Mouse (Mus musculus) intestine, embryonic 16.5 days (tissue): ENCODE results near the gene Rin3. TPM values are rescaled to one million over a fixed set of nuclear protein-coding genes. Genes with fewer than 3 reads are reported as not detected.
A peak's percentile ranks its signal among the peaks of the same experiment; 100 is the strongest.

ENCODE experiments used
- ATAC-seq: fragments of 200-750 bp; cut with Nextera tagmentation; 2 replicates; pipeline ENCODE4 v1.8.0; 2017; ENCODE audit warnings: moderate TSS enrichment, moderate library complexity
- H3K27ac ChIP-seq: fragments of 300-500 bp; sonication (generic); 2 replicates; pipeline ENCODE4 v1.5.1; 2014; ENCODE audit warnings: mild to moderate bottlenecking, low read length
- H3K27me3 ChIP-seq: fragments of 300-500 bp; sonication (generic); replicated peaks from 2 replicates; pipeline ENCODE4 v1.6.1; 2014; ENCODE audit warnings: low read length, control low read depth, mixed read lengths; ENCODE audit not compliant: control insufficient read depth, insufficient read depth
- H3K36me3 ChIP-seq: fragments of 300-500 bp; sonication (generic); 2 replicates; pipeline ENCODE4 v1.6.1; 2014; ENCODE audit warnings: low read length, control low read depth; ENCODE audit not compliant: control insufficient read depth, insufficient read depth
- H3K4me1 ChIP-seq: fragments of 300-500 bp; sonication (generic); 2 replicates; pipeline ENCODE4 v1.6.1; 2014; ENCODE audit warnings: low read length, control low read depth, mixed read lengths; ENCODE audit not compliant: control insufficient read depth, insufficient read depth
- H3K4me2 ChIP-seq: fragments of 300-500 bp; sonication (generic); 2 replicates; pipeline ENCODE4 v1.6.1; 2014; ENCODE audit warnings: low read depth, low read length, control low read depth
- H3K4me3 ChIP-seq: fragments of 300-500 bp; sonication (generic); 2 replicates; pipeline ENCODE4 v1.5.1; 2014; ENCODE audit warnings: mild to moderate bottlenecking, low read length
- H3K9ac ChIP-seq: fragments of 300-500 bp; sonication (generic); 2 replicates; pipeline ENCODE4 v1.6.1; 2014; ENCODE audit warnings: low read depth, low read length
- H3K9me3 ChIP-seq: fragments of 300-500 bp; sonication (generic); 2 replicates; pipeline ENCODE4 v1.6.1; 2016; ENCODE audit warnings: low read length, control low read depth; ENCODE audit not compliant: control insufficient read depth
- WGBS: fragments of 180-500 bp; shearing (Covaris S2); extraction: QIAGEN DNeasy Blood & Tissue Kit; methylation state at CpG from one replicate; pipeline ENCODE4 v1.1.7; 2014; 5-methylcytosine and 5-hydroxymethylcytosine counted together
- polyA plus RNA-seq: library from polyadenylated mRNA; unstranded; fragments of >200 nt; fragmentation: Nextera tagmentation; extraction: Ambion mirVana; gene quantifications from 2 replicates; pipeline ENCODE4 v1.2.1, GENCODE M21; 2015

The Rin3 gene
- polyA plus RNA-seq, 1 experiment from 2014 or later = 10.3 TPM

GRCm38 (mm10) chr12:102320322-102320721 lies 37.5 kb downstream of the Rin3 start:
- peak; percentile 54 for ATAC-seq
- H3K27ac ChIP-seq = peak overlapping the region; percentile 53; the same call in 1 of the 2 replicates
- 44% methylated on average over 2 of the region's 2 CpGs for WGBS
- no peaks in the 10 kb centered on the region for H3K27me3 ChIP-seq
- peaks cover 24% of the 10 kb centered on the region for H3K4me1 ChIP-seq
- H3K4me3 ChIP-seq = no peak overlapping the region
- H3K36me3 ChIP-seq = peaks cover 3% of the 10 kb centered on the region; the same call in 1 of the 2 replicates
- no peak overlapping the region for H3K9ac ChIP-seq
- no peak overlapping the region for H3K4me2 ChIP-seq
- no peaks in the 10 kb centered on the region for H3K9me3 ChIP-seq

DNA sequence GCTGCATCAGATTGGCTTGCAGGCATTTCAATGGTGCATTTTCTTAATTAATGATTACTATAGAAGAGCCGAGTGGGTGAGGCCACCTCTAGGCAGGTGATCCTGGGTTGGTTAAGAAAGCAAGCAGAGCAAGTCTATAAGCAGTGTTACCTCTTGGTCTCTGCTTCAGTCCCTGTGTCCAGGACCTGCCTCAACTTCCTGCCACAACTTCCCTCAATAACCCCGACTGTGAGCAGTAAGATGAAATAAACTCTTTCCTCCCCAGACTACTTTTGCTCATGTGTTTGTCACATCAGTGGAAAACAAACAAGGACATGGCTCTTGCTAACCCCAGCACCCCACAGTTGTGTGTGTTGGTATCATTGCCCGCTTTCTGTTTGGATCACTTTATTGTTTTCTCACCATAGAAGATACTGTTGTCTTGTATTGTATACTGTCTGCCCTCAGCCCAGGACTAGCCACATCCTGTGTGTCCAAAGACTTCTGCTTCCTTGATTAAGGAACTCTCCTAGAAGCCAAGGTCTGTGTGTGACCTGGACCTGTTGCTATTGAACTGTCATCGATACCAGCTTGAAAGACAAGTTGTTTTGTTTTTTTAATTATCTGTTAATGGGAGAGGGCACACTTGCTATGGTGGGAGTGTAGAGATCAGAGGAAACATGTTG lies 38.3 kb downstream of the Rin3 start:
- Histone ChIP-seq H3K9me3 (no peaks in the 10 kb centered on the region), H3K4me2 (no peak overlapping the region), H3K9ac (no peak overlapping the region), H3K36me3 (no peaks in the 10 kb centered on the region), H3K4me1 (peaks cover 24% of the 10 kb centered on the region), H3K27ac (no peak overlapping the region), H3K4me3 (no peak overlapping the region), H3K27me3 (no peaks in the 10 kb centered on the region)
- no peak for ATAC-seq
- 70% methylated on average over 4 of the region's 4 CpGs for WGBS

- peaks cover 24% of the 10 kb centered on the region for H3K4me1 ChIP-seq
- ATAC-seq = no peak
- no peak overlapping the region for H3K27ac ChIP-seq
- H3K4me2 ChIP-seq = no peak overlapping the region
- 85% methylated on average over 5 of the region's 5 CpGs for WGBS
- no peaks in the 10 kb centered on the region for H3K36me3 ChIP-seq
- no peaks in the 10 kb centered on the region for H3K27me3 ChIP-seq
- no peak overlapping the region for H3K4me3 ChIP-seq
- H3K9ac ChIP-seq = no peak overlapping the region
- H3K9me3 ChIP-seq = no peaks in the 10 kb centered on the region
Observed at GRCm38 (mm10) chr12:102321855-102322254, 39.0 kb downstream of the Rin3 start.

GRCm38 (mm10) chr12:102323392-102323791 lies 40.5 kb downstream of the Rin3 start:
- Histone ChIP-seq H3K9ac (no peak overlapping the region), H3K4me1 (peaks cover 28% of the 10 kb centered on the region), H3K4me3 (no peak overlapping the region), H3K36me3 (no peaks in the 10 kb centered on the region), H3K4me2 (no peak overlapping the region), H3K27me3 (no peaks in the 10 kb centered on the region), H3K27ac (peak overlapping the region; percentile 47), H3K9me3 (no peaks in the 10 kb centered on the region)
- peak; percentile 11; the same call in 1 of the 2 replicates for ATAC-seq
- WGBS = 82% methylated on average over 2 of the region's 2 CpGs

- no peaks in the 10 kb centered on the region for H3K36me3 ChIP-seq
- peaks cover 26% of the 10 kb centered on the region for H3K4me1 ChIP-seq
- 55% methylated on average over 6 of the region's 6 CpGs for WGBS
- H3K27me3 ChIP-seq = no peaks in the 10 kb centered on the region
- H3K4me2 ChIP-seq = no peak overlapping the region
- H3K4me3 ChIP-seq = no peak overlapping the region
- no peaks in the 10 kb centered on the region for H3K9me3 ChIP-seq
- no peak for ATAC-seq
- no peak overlapping the region for H3K9ac ChIP-seq
- peak overlapping the region; percentile 47 for H3K27ac ChIP-seq
Observed at GRCm38 (mm10) chr12:102324156-102324885, 41.5 kb downstream of the Rin3 start.

DNA sequence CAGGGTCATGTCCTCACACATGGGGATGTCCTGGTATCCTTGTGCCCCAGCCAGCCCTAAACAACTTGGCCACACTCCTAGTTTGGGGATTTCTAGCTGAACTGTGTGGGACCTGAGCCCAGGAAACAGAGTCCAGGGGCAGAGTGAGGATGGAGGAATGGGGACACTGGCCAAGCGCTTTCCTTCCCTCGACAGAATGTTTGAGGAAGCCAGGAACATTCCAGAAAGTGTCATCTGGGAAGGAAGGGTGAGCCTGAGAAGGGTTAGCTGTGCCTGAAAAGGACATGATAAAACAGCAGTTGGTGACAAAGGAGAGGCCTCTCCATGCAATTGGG lies 42.0 kb downstream of the Rin3 start:
- no peak overlapping the region for H3K27ac ChIP-seq
- H3K27me3 ChIP-seq = no peaks in the 10 kb centered on the region
- H3K4me2 ChIP-seq = no peak overlapping the region
- H3K4me1 ChIP-seq = peaks cover 23% of the 10 kb centered on the region
- H3K9me3 ChIP-seq = no peaks in the 10 kb centered on the region
- WGBS = 64% methylated on average over 2 of the region's 2 CpGs
- no peak overlapping the region for H3K9ac ChIP-seq
- no peak for ATAC-seq
- H3K4me3 ChIP-seq = no peak overlapping the region
- H3K36me3 ChIP-seq = no peaks in the 10 kb centered on the region

- no peaks in the 10 kb centered on the region for H3K9me3 ChIP-seq
- H3K27me3 ChIP-seq = no peaks in the 10 kb centered on the region
- no peak overlapping the region for H3K27ac ChIP-seq
- WGBS = 80% methylated on average over 2 of the region's 2 CpGs
- H3K9ac ChIP-seq = no peak overlapping the region
- H3K4me2 ChIP-seq = no peak overlapping the region
- no peak for ATAC-seq
- H3K4me1 ChIP-seq = peaks cover 15% of the 10 kb centered on the region; the same call in 1 of the 2 replicates
- H3K4me3 ChIP-seq = no peak overlapping the region
- H3K36me3 ChIP-seq = no peaks in the 10 kb centered on the region
Observed at GRCm38 (mm10) chr12:102326753-102327340, 44.0 kb downstream of the Rin3 start.

DNA sequence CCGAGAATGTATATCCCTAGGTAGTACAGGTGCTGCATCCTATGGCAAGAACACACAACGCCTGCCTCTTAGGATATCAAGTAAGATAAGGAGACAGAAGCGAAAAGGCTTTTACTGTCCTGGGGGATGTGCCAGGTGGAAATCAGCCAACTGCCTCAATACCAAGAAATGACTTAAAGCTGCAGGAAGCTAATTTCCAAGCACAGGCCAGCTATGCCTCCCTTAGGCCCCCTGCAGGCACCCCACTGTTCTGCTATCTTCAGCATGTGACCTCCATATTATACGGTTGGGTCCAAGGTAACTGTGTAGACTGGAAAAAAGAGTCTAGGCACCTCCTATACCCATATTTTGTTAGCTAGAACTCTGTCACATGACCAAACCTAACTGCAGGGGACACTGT lies 44.7 kb downstream of the Rin3 start:
- H3K27me3 ChIP-seq = no peaks in the 10 kb centered on the region
- no peak overlapping the region for H3K4me2 ChIP-seq
- 0 out of 2 replicates have a peak, but pooled peaks have one; percentile 32 for ATAC-seq
- H3K36me3 ChIP-seq = no peaks in the 10 kb centered on the region
- no peaks in the 10 kb centered on the region for H3K9me3 ChIP-seq
- peaks cover 11% of the 10 kb centered on the region; the same call in 1 of the 2 replicates for H3K4me1 ChIP-seq
- no peak overlapping the region for H3K9ac ChIP-seq
- H3K4me3 ChIP-seq = no peak overlapping the region
- H3K27ac ChIP-seq = no peak overlapping the region
- WGBS = 70% methylated on average over 4 of the region's 4 CpGs

GRCm38 (mm10) chr12:102328090-102328489 lies 45.2 kb downstream of the Rin3 start:
- Histone ChIP-seq H3K9ac (no peak overlapping the region), H3K4me3 (no peak overlapping the region), H3K36me3 (no peaks in the 10 kb centered on the region), H3K27me3 (no peaks in the 10 kb centered on the region), H3K9me3 (no peaks in the 10 kb centered on the region), H3K4me1 (peaks cover 11% of the 10 kb centered on the region; the same call in 1 of the 2 replicates), H3K27ac (no peak overlapping the region), H3K4me2 (no peak overlapping the region)
- WGBS = 89% methylated on average over 4 of the region's 4 CpGs
- no peak for ATAC-seq
